Mouse (Mus musculus) macrophage (primary cell): Measurements from ENCODE around the gene Cacybp. TPM values are rescaled to one million over a fixed set of nuclear protein-coding genes. Genes with fewer than 3 reads are reported as not detected.

Experiments
- H3K27ac ChIP-seq: fragments of 350-480 bp; formaldehyde crosslinking; 2 replicates; pipeline ENCODE4 v1.9.0; 2021
- H3K36me3 ChIP-seq: fragments of 350-480 bp; formaldehyde crosslinking; 2 replicates; pipeline ENCODE4 v1.9.0; 2021; ENCODE audit errors: inconsistent target
- H3K4me3 ChIP-seq: fragments of 350-480 bp; formaldehyde crosslinking; 2 replicates; pipeline ENCODE4 v1.9.0; 2021; ENCODE audit errors: inconsistent target
- H3K79me2 ChIP-seq: fragments of 350-480 bp; formaldehyde crosslinking; 2 replicates; pipeline ENCODE4 v1.9.0; 2021; ENCODE audit errors: inconsistent target
- WGBS: methylation state at CpG from one replicate; pipeline ENCODE4 v1.1.7; 2026; ENCODE audit warnings: inconsistent platforms; ENCODE audit not compliant: missing documents; 5-methylcytosine and 5-hydroxymethylcytosine counted together
- polyA plus RNA-seq: library from polyadenylated mRNA; stranded (reverse); fragments of 250-400 nt; gene quantifications from 3 replicates; pipeline ENCODE4 v1.2.4, GENCODE M21; 2018; ENCODE audit warnings: inconsistent platforms
- total RNA-seq, 78 experiments: library from RNA; depleted of rRNA; stranded (reverse); fragments of 250-400 nt; gene quantifications; 1 replicate in 9 of 78; 2 replicates in 24 of 78; 3 replicates in 43 of 78; 4 replicates in 2 of 78; pipeline ENCODE4 v1.2.4; 2018; ENCODE audit warnings: inconsistent platforms in 56 of 78

The Cacybp gene
- 10 to 100 TPM in 17 of 26 experiments, 1 to 10 TPM in 9; 1.8 to 44.5 (median 17.4) TPM for total RNA-seq (2018; cell fraction: chromatin; rRNA removed)
- total RNA-seq (2018; cell fraction: cytosol; rRNA removed) = 10 to 100 TPM; 48.8 to 95.7 (median 70.1) TPM
- 10 to 100 TPM in 25 of 26 experiments, 1 to 10 TPM in 1; 6.6 to 62.9 (median 28.3) TPM for total RNA-seq (2018; cell fraction: nucleus; rRNA removed)
- polyA plus RNA-seq = 63.0 to 123 TPM (median 82.7 TPM) in 3 replicates

DNA sequence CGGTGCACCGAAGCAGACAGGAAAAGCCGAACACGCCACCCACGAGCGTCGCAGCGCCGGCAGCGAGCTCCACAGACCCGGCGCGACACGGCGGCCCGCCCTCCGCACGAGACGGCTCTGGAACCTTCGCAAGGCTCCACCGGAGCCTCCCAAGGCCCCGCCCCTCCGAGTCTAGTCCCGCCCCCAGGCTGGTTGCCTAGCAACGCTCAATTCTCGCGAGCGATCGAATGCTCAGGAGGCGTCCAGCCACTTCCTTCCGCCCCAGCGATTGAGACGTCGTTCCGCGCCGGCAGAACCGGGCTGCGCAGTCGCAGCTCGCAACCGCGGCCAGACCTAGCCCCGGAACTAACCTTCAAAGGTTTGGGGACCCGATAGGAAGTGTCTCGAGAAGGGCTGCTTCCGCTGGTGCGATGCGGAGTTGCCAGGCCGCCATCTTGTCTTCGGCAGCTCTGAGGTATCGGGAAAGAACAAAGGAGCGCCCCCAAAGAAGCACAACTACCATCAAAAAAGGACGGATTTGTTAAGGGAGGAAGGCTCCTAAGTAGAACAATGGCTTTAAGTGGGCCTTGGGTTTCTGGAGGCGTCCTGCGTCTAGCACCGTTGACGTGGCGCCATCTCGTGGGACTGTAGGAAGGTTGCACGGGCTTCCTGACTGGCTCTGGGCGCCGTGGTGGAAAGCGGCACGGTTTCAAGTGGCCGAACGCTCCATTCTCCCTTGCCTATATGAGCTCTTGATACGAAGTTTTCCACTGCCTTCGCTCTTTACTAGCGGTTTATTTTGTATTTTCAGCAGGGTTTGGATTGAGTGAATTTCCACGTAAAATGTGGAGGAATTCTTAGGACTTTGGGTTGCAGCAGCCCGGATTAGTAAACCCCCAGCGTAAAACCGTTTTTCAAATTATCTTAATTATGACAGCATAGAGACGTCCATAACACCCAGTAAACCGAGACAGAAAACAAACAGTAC, at the start of gene Cacybp:
Gene Cacybp (minus strand): TSS at position 173 of the 967 bp plus-strand sequence.
- peak within 1 kb of the TSS; percentile 90 for H3K27ac ChIP-seq
- 2% methylated on average over 76 of the region's 76 CpGs for WGBS
- H3K79me2 ChIP-seq = peaks cover 42% of the 10 kb centered on the region
- peaks cover 2% of the 10 kb centered on the region; the same call in 1 of the 2 replicates for H3K36me3 ChIP-seq
- peak within 1 kb of the TSS; percentile 88 for H3K4me3 ChIP-seq

DNA sequence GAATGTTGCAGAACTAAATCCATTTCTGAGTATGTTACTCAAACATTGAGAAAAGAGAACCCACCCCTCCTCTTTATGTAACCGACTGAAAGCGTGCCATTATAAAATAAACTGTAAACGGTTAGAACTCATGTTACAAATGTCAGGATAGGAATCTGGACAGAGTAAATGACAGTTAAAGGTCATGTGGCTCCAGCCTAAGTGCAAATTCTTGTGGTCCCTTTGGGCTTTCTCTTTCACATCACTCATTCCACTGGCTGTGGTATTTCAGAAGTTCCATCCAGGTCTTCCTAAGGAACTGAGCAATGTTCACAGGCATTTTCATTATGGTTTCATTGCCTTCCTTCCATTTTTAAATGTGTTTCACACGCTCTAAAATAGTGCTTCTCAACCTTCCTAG, 49.7 kb upstream of the Cacybp start:
- Histone ChIP-seq H3K27ac (no peak overlapping the region), H3K79me2 (no peaks in the 10 kb centered on the region), H3K4me3 (no peak overlapping the region), H3K36me3 (no peaks in the 10 kb centered on the region)
- WGBS = 85% methylated on average over 4 of the region's 4 CpGs

- no peak overlapping the region for H3K27ac ChIP-seq
- WGBS = 86% methylated on average over 2 of the region's 2 CpGs
- no peaks in the 10 kb centered on the region for H3K36me3 ChIP-seq
- no peaks in the 10 kb centered on the region for H3K79me2 ChIP-seq
- no peak overlapping the region for H3K4me3 ChIP-seq
Observed at GRCm38 (mm10) chr1:160261849-160262248, 49.2 kb upstream of the Cacybp start.

- no peaks in the 10 kb centered on the region for H3K36me3 ChIP-seq
- H3K27ac ChIP-seq = no peak overlapping the region
- WGBS = 66% methylated on average over 4 of the region's 4 CpGs
- no peak overlapping the region for H3K4me3 ChIP-seq
- no peaks in the 10 kb centered on the region for H3K79me2 ChIP-seq
Observed at GRCm38 (mm10) chr1:160260605-160261004, 47.9 kb upstream of the Cacybp start.

GRCm38 (mm10) chr1:160259884-160260283, 47.2 kb upstream of the Cacybp start:
- 89% methylated on average over 7 of the region's 7 CpGs for WGBS
- Histone ChIP-seq H3K4me3 (no peak overlapping the region), H3K27ac (no peak overlapping the region), H3K36me3 (no peaks in the 10 kb centered on the region), H3K79me2 (no peaks in the 10 kb centered on the region)

- H3K27ac ChIP-seq = no peak overlapping the region
- H3K4me3 ChIP-seq = no peak overlapping the region
- no peaks in the 10 kb centered on the region for H3K79me2 ChIP-seq
- H3K36me3 ChIP-seq = no peaks in the 10 kb centered on the region
- no CpG with 5 or more reads among the region's 2 CpGs for WGBS
Observed at GRCm38 (mm10) chr1:160253108-160253507, 40.4 kb upstream of the Cacybp start.

GRCm38 (mm10) chr1:160251388-160252007, 38.8 kb upstream of the Cacybp start:
- Histone ChIP-seq H3K27ac (no peak overlapping the region), H3K36me3 (no peaks in the 10 kb centered on the region), H3K4me3 (no peak overlapping the region), H3K79me2 (no peaks in the 10 kb centered on the region)
- 68% methylated on average over 5 of the region's 5 CpGs for WGBS

DNA sequence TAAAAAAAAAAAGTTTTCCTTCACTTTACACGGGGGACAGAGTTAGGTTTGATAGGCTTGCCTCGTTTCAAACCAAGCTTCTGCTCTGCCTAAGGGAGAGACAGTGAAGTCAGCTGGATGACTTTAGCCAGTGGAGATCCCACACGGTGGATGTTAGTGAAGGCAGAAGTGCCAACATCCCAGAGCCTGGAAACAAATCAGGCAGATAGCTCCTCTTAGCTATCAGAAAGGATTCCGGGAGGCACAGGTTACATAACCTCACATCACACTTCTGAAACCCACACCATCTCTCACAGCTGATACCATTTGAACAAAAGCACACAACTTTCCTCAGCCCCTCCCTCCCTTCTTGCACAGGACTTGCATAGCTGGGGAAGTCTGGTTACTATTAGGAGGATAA, 38.1 kb upstream of the Cacybp start:
- H3K79me2 ChIP-seq = no peaks in the 10 kb centered on the region
- WGBS = 64% methylated on average over 4 of the region's 4 CpGs
- H3K27ac ChIP-seq = no peak overlapping the region
- no peaks in the 10 kb centered on the region for H3K36me3 ChIP-seq
- H3K4me3 ChIP-seq = no peak overlapping the region

- Histone ChIP-seq H3K36me3 (no peaks in the 10 kb centered on the region), H3K79me2 (no peaks in the 10 kb centered on the region), H3K4me3 (no peak overlapping the region), H3K27ac (no peak overlapping the region)
- 86% methylated on average over 3 of the region's 3 CpGs for WGBS
Observed at GRCm38 (mm10) chr1:160249786-160250185, 37.1 kb upstream of the Cacybp start.

DNA sequence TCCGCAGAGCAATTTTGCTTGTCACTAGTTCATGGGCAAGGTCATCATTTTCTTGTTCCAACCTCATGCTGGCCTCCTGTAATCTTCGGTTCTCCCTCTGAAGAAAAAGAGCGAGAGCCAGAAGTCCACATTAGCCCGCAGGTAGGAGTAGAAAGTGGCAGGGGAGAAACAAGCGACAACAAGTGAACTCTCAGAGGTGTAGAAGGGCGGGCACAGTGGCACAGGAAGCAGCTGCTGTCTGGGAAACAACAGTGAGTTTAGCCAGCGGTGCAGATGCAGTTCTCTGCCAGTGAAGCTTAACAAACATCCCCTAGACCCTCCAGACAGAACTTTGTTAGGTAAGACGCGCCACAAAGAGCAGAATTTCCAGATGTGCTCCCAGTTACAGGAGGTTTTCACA, 34.8 kb upstream of the Cacybp start:
- H3K79me2 ChIP-seq = no peaks in the 10 kb centered on the region
- no peaks in the 10 kb centered on the region for H3K36me3 ChIP-seq
- H3K4me3 ChIP-seq = no peak overlapping the region
- H3K27ac ChIP-seq = no peak overlapping the region
- 79% methylated on average over 9 of the region's 9 CpGs for WGBS

GRCm38 (mm10) chr1:160246844-160247243, 34.2 kb upstream of the Cacybp start:
- 86% methylated on average over 4 of the region's 4 CpGs for WGBS
- Histone ChIP-seq H3K79me2 (no peaks in the 10 kb centered on the region), H3K27ac (no peak overlapping the region), H3K36me3 (no peaks in the 10 kb centered on the region), H3K4me3 (no peak overlapping the region)

DNA sequence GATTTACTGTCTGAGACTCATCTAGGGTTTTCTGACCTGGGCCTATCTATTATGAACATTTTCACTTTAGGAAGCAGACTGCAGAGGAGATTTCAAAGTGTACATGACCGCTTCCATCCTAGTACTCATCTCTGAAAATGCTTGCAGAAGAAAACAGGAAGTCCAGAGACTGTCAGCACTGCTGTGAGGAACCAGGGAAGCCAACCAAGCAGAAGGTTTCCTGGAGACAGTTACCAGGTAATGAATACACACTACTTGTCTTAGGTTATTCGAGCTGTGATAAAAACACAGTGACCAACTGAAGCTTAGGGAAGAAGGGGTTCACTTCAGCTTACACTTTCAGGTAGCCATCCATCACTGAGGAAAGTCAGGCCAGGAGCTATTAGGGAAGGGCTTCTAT, 33.3 kb upstream of the Cacybp start:
- Histone ChIP-seq H3K4me3 (no peak overlapping the region), H3K27ac (no peak overlapping the region), H3K36me3 (no peaks in the 10 kb centered on the region), H3K79me2 (no peaks in the 10 kb centered on the region)
- 4% methylated on average over 2 of the region's 2 CpGs for WGBS

- Histone ChIP-seq H3K27ac (no peak overlapping the region), H3K36me3 (no peaks in the 10 kb centered on the region), H3K4me3 (no peak overlapping the region), H3K79me2 (no peaks in the 10 kb centered on the region)
- 95% methylated on average over 5 of the region's 5 CpGs for WGBS
Observed at GRCm38 (mm10) chr1:160244689-160245088, 32.0 kb upstream of the Cacybp start.

DNA sequence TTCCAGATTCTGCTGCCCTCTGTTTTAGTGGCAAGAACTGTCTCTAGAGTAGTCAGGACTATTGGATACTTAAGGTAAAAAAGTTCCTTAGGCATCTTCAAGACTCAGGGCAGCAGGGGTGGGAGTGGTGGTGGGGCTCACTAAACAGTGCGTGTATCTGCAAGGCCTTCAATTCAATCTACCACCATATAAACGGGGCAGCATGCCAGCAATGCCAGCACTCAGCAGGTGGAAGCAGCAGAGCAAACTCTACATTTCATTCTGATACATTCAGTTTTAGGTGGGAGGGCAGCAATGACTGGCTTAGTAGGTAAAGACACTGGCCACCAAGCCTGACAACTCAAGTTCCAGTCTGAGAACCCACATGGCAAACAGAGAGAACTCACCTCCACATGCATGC, 27.4 kb upstream of the Cacybp start:
- H3K36me3 ChIP-seq = no peaks in the 10 kb centered on the region
- no peak overlapping the region for H3K4me3 ChIP-seq
- no peaks in the 10 kb centered on the region for H3K79me2 ChIP-seq
- 95% methylated on average over 2 of the region's 2 CpGs for WGBS
- H3K27ac ChIP-seq = no peak overlapping the region
